Mouse (Mus musculus) stomach, postnatal 0 days (tissue): ENCODE results near the gene Rasip1.

Experiments used
- CTCF ChIP-seq: IDR thresholded peaks from 2 replicates; pipeline ENCODE4 v1.5.1; 2016; ENCODE audit warnings: antibody characterized with exemption, low read depth, mild to moderate bottlenecking, moderate library complexity
- EP300 ChIP-seq: optimal IDR thresholded peaks from 2 replicates; pipeline ENCODE3; 2016; ENCODE audit warnings: antibody characterized with exemption

DNA sequence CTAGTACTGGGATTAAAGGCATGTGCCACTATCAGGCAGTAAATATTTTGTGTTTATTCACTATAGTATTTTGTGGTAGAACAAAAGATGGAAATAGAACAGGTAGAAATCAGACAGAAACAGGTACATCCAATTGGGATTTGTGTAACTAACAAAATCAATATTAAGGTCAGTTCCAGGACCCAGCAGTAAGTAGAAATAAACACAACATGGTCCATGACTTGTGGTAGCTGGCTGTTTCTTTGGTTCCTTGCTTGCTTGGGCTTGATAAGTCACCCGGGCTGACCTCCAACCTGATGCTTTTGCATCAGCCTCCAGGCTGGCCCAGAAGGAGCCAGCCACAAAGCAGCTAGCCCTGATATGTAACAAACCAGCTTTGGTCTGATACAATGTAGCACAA is 17.8 kb upstream of the Rasip1 start:
- TF ChIP-seq CTCF (no peak), EP300 (no peak)
